In genomic region chr5:147057626-147058414, GRCm38 (mm10) we compare ENCODE assay signal across 17 mouse cellular contexts. TPM values are rescaled to one million over a fixed set of nuclear protein-coding genes. Genes with fewer than 3 reads are reported as not detected.
DNase-seq lines count a peak whose midpoint lies in the region; ATAC-seq and TF ChIP-seq lines count a peak whose summit lies in the region.
"Had no signal": no experiment of that assay in that cellular context is flagged by ENCODE, and none has a peak within 500 bp of the region (broad histone marks: within the 10 kb centered on the region; RNA-seq: fewer than 3 reads in every experiment).

No protein-coding gene starts in this region.

- no peaks in the 10 kb centered on the region for H3K36me3 ChIP-seq in liver, adult 2 months (ENCODE audit: control insufficient read depth, insufficient read depth, low read length)
- H3K36me3 ChIP-seq in stomach, embryonic 15.5 days, result no peaks in the 10 kb centered on the region
- H3K36me3 ChIP-seq: embryonic facial prominence, embryonic 15.5 days; forebrain, embryonic 12.5 days; neural tube, embryonic 13.5 days had no signal

- ATAC-seq in cerebellum, adult (ENCODE audit: insufficient number of reproducible peaks, low FRiP score, low TSS enrichment), result no peak
- ATAC-seq in stomach, embryonic 15.5 days (ENCODE audit: insufficient read depth, low FRiP score, low read depth), result peak; percentile 59

- H3K79me2 ChIP-seq in liver, adult 2 months (ENCODE audit: control insufficient read depth, insufficient read depth, low read length), result peaks cover 43% of the 10 kb centered on the region

- no peaks in the 10 kb centered on the region for H3K9me3 ChIP-seq in stomach, embryonic 15.5 days
- H3K9me3 ChIP-seq: embryonic facial prominence, embryonic 15.5 days; forebrain, embryonic 12.5 days; G1E; neural tube, embryonic 13.5 days had no signal

- no peak for DNase-seq in cerebellum, adult 2 months
- DNase-seq in liver, adult 2 months (ENCODE audit: extremely low read depth, low read depth, low spot score), result peak; percentile 93
- DNase-seq in liver, result no peak
- peak; percentile 43 for DNase-seq in induced T-regulatory cell, adult 2 months (ENCODE audit: low read depth)
- DNase-seq in left cerebral cortex, postnatal 4 days, result no peak
- DNase-seq in gastrocnemius, adult 8-10 months (ENCODE audit: low spot score in 2 of 2), result no peak
- DNase-seq: adrenal gland, adult 8-10 months; heart, postnatal 4 days; layer of hippocampus, postnatal 36 days; lung, embryonic 14.5 days; thymus, postnatal 36 days had no signal

- intact Hi-C loops in left cerebral cortex, postnatal 4 days (cut with DNase I), result no loop called here

- no peak overlapping the region for H3K4me2 ChIP-seq in stomach, embryonic 15.5 days
- H3K4me2 ChIP-seq: embryonic facial prominence, embryonic 15.5 days; forebrain, embryonic 12.5 days; lung, embryonic 14.5 days; neural tube, embryonic 13.5 days had no signal

- no peak for TF ChIP-seq POLR2A in cerebellum, adult 2 months (IDR thresholded peaks at IDR 0.05; ENCODE audit: borderline replicate concordance, insufficient read depth, low read length)
- TF ChIP-seq POLR2A in liver, adult 2 months (IDR thresholded peaks at IDR 0.05; ENCODE audit: extremely low read depth, insufficient read depth, low read length), result no peak

- H3K27ac ChIP-seq in cerebellum, adult 2 months (ENCODE audit: insufficient read depth, low read length), result peak overlapping the region; percentile 91
- peak overlapping the region; percentile 96 for H3K27ac ChIP-seq in liver, adult 2 months (replicated peaks; ENCODE audit: insufficient read depth, low read depth, low read length)
- H3K27ac ChIP-seq in stomach, embryonic 15.5 days, result peak overlapping the region; percentile 71; the same call in 1 of the 2 replicates
- H3K27ac ChIP-seq: embryonic facial prominence, embryonic 15.5 days; forebrain, embryonic 12.5 days; neural tube, embryonic 13.5 days had no signal

- no peaks in the 10 kb centered on the region for H3K27me3 ChIP-seq in cerebellum, adult 2 months (ENCODE audit: control insufficient read depth, insufficient read depth, low read length)
- H3K27me3 ChIP-seq in liver, adult 2 months (ENCODE audit: control insufficient read depth, insufficient read depth, low read length), result no peaks in the 10 kb centered on the region
- H3K27me3 ChIP-seq in stomach, embryonic 15.5 days (replicated peaks), result no peaks in the 10 kb centered on the region
- H3K27me3 ChIP-seq: embryonic facial prominence, embryonic 15.5 days; forebrain, embryonic 12.5 days; neural tube, embryonic 13.5 days had no signal

- H3K9ac ChIP-seq in liver, adult 2 months (ENCODE audit: low read depth, low read length), result peak overlapping the region; percentile 12; the same call in 1 of the 2 replicates
- H3K9ac ChIP-seq in stomach, embryonic 15.5 days, result no peak overlapping the region
- H3K9ac ChIP-seq: embryonic facial prominence, embryonic 15.5 days; forebrain, embryonic 12.5 days; lung, embryonic 14.5 days; neural tube, embryonic 13.5 days had no signal

- TF ChIP-seq CTCF in cerebellum, adult 2 months (IDR thresholded peaks at IDR 0.05; ENCODE audit: borderline replicate concordance, insufficient read depth, low read depth, low read length), result no peak
- peak; percentile 61 for TF ChIP-seq CTCF in liver, adult 2 months (IDR thresholded peaks at IDR 0.05; ENCODE audit: low read depth, low read length)

- peaks cover 47% of the 10 kb centered on the region for H3K4me1 ChIP-seq in cerebellum, adult 2 months (ENCODE audit: control insufficient read depth, insufficient read depth, low read length)
- peaks cover 44% of the 10 kb centered on the region for H3K4me1 ChIP-seq in liver, adult 2 months (ENCODE audit: control insufficient read depth, insufficient read depth, low read length)
- peaks cover 9% of the 10 kb centered on the region; the same call in 1 of the 2 replicates for H3K4me1 ChIP-seq in stomach, embryonic 15.5 days
- H3K4me1 ChIP-seq: forebrain, embryonic 12.5 days; neural tube, embryonic 13.5 days had no signal

- H3K4me3 ChIP-seq in cerebellum, adult 2 months (replicated peaks; ENCODE audit: insufficient read depth, low read depth, low read length), result no peak overlapping the region
- H3K4me3 ChIP-seq in liver, adult 2 months (ENCODE audit: insufficient read depth, low read depth, low read length), result no peak overlapping the region
- H3K4me3 ChIP-seq in stomach, embryonic 15.5 days (replicated peaks), result no peak overlapping the region
- H3K4me3 ChIP-seq: embryonic facial prominence, embryonic 15.5 days; forebrain, embryonic 12.5 days; neural tube, embryonic 13.5 days had no signal

- WGBS in cerebellum, adult 2 months, result 55% methylated on average over 9 of the region's 9 CpGs
- WGBS in liver, adult 2 months, result 19% methylated on average over 9 of the region's 9 CpGs
- WGBS in stomach, embryonic 15.5 days, result 63% methylated on average over 9 of the region's 9 CpGs

RNA-seq across cellular contexts. Expression of gene Lnx2, which starts 18.6 kb away (rescaled TPM):
- polyA plus RNA-seq in cerebellum, adult 2 months (2012; rRNA removed), result 15.9 and 16.8 TPM in 2 replicates
- 11.0 and 14.4 TPM in 2 replicates for total RNA-seq in liver, adult 2 months (2014; rRNA removed)
- polyA plus RNA-seq in liver, adult 2 months (2012; rRNA removed), result 19.7 and 24.1 TPM in 2 replicates
- 16.3 and 19.4 TPM in 2 replicates for polyA plus RNA-seq in stomach, embryonic 15.5 days (2015; fragmentation: Nextera tagmentation; extraction: Ambion mirVana)
- 10 to 100 TPM in 1 of 2 experiments, 1 to 10 TPM in 1; 9.7 to 10.7 TPM for total RNA-seq in left cerebral cortex, postnatal 4 days (2021)
- 1 to 10 TPM; 1.8 to 2.0 (median 1.9) TPM for total RNA-seq in gastrocnemius, adult 8-10 months (2022)

RNA-seq across cellular contexts. Expression of gene Polr1d, which starts 19.0 kb away (rescaled TPM):
- 85.0 and 89.2 TPM in 2 replicates for polyA plus RNA-seq in cerebellum, adult 2 months (2012; rRNA removed)
- total RNA-seq in liver, adult 2 months (2014; rRNA removed), result 48.5 and 52.1 TPM in 2 replicates
- polyA plus RNA-seq in liver, adult 2 months (2012; rRNA removed), result 18.2 and 21.7 TPM in 2 replicates
- polyA plus RNA-seq in stomach, embryonic 15.5 days (2015; fragmentation: Nextera tagmentation; extraction: Ambion mirVana), result 140 and 146 TPM in 2 replicates
- total RNA-seq in left cerebral cortex, postnatal 4 days (2021), result 10 to 100 TPM; 93.0 to 96.0 TPM
- 10 to 100 TPM; 81.9 to 91.0 (median 83.4) TPM for total RNA-seq in gastrocnemius, adult 8-10 months (2022)

Comparison
In these comparisons a context has a peak if more than half of its experiments do, and no peak if none do; other contexts are left out.
1. DNase-seq: peak in liver, adult 2 months (single experiment) and induced T-regulatory cell, adult 2 months (single experiment); none in cerebellum, adult 2 months (0 of 2), liver (single experiment), left cerebral cortex, postnatal 4 days (single experiment) and gastrocnemius, adult 8-10 months (0 of 2).
2. Peak in every context shown above with its lines, with median percentiles within 50 percentile points of each other: H3K27ac ChIP-seq.